Mouse (Mus musculus): ENCODE data around the gene Slc34a3. TPM values are rescaled to one million over a fixed set of nuclear protein-coding genes. Genes with fewer than 3 reads are reported as not detected.
A peak's percentile ranks its signal among the peaks of the same experiment; 100 is the strongest.
"Not testable (repeated sequence)": the region's sequence is repeated elsewhere in the genome, so short reads cannot be mapped to it uniquely, and the experiment has no call there.

Slc34a3 gene
- polyA plus RNA-seq, 1 experiment from 2014 or later = not detected

DNA sequence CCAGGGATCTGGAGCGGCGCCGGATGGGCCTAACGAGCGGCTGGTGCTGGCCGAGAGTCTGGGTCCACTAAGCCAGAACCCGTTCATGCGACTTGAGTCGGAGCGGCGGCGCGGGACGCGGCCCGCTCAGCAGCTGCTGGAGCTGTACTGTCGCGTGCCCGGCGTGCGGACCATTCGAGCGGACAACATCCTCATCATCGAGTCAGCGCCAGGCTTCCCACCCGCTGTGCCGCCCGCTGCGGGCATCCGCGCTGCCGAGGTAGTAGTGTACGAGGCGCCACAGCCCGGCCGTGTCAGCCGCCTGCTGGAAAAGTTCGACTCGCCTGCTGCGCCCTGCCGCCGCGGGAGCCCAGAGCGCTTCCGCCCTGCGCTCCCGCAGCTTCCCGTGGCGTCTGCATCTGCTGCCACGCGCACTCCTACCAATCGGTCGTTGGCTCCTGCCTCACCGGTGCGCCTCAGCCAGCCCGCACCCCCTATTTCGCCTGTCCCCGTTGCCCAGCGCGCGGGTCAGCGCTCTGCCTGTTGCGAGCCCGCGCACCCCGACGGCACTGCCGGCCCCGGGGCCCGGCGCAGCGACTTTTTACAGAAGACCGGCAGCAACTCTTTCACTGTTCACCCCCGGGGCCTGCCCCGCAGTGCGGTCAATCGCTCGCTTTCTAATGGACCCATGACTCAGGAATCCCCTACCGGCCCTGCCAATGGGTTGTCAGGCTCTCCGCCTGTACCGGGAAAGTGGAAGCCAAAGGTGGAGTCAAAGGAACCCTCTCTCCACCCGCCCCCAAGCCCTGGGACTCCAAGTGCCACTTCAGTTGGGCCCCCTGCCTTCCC is 28.8 kb upstream of the Slc34a3 start:
- peak overlapping the region; percentile 77 for H3K27ac ChIP-seq
- peaks cover 36% of the 10 kb centered on the region for H3K4me1 ChIP-seq
- H3K36me3 ChIP-seq = 0 out of 2 replicates have a peak, but pooled peaks cover 4% of the 10 kb centered on the region
- no peak for DNase-seq (ENCODE audit: low spot score)
- WGBS = under 1% methylated on average over 82 of the region's 82 CpGs
- peak overlapping the region; percentile 80 for H3K4me3 ChIP-seq
- no peaks in the 10 kb centered on the region for H3K9me3 ChIP-seq
- H3K27me3 ChIP-seq (ENCODE audit: insufficient read depth, poor library complexity, severe bottlenecking) = peaks cover 25% of the 10 kb centered on the region

DNA sequence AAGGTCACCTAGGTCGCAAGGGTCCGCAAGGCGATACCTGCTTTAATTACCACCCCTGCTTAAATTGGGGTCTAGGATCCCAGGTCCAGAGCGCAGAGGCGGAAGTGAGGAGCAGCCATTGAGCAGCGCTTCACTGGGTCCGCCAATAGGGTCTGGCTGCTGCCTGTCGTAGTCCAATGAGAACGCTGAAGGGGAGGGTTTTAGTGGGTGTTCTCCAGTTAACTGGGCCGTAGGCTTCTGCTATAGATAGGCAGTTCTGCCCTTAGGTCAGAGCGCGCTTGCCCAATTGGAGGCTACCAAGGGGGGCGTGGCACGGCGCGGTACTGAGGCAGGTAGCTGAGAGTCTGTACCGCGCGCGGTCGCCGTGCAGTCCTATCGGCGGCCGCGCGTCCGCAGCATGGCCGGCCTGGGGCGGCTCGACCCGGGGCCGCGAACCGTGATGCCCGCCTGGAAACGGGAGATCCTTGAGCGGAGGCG is 28.2 kb upstream of the Slc34a3 start, which contains the start of gene Tprn:
Tprn (plus strand) TSS at position 328 of the 477 bp plus-strand sequence.
- Histone ChIP-seq H3K27ac (peak within 1 kb of the TSS; percentile 83), H3K4me1 (peaks cover 34% of the 10 kb centered on the region), H3K4me3 (peak within 1 kb of the TSS; percentile 80), H3K27me3 (ENCODE audit: insufficient read depth, poor library complexity, severe bottlenecking) (peaks cover 25% of the 10 kb centered on the region), H3K36me3 (no peaks in the 10 kb centered on the region), H3K9me3 (no peaks in the 10 kb centered on the region)
- DNase-seq (ENCODE audit: low spot score) = peak; percentile 98
- WGBS = under 1% methylated on average over 39 of the region's 39 CpGs

DNA sequence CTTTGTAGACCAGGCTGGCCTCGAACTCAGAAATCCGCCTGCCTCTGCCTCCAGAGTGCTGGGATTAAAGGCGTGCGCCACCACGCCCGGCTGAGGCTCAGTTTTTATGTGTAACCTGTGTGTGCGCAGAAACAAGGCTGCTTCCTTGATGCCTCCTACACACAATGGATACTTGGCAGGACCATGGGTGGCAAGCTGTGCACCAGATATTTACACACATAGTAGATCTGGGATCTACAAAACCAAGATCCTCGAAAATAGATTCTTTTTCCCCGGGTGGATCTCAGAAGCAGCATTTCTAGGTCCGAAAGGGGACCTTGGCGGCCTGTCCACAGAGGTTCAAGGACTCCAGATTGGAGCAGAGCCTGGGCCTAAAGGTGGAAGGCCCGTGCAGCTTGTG is 27.7 kb upstream of the Slc34a3 start:
- H3K4me1 ChIP-seq = peaks cover 30% of the 10 kb centered on the region
- WGBS = 43% methylated on average over 12 of the region's 12 CpGs
- peaks cover 25% of the 10 kb centered on the region for H3K27me3 ChIP-seq (ENCODE audit: insufficient read depth, poor library complexity, severe bottlenecking)
- H3K9me3 ChIP-seq = no peaks in the 10 kb centered on the region
- DNase-seq (ENCODE audit: low spot score) = no peak
- no peaks in the 10 kb centered on the region for H3K36me3 ChIP-seq
- peak overlapping the region; percentile 83 for H3K27ac ChIP-seq
- H3K4me3 ChIP-seq = peak overlapping the region; percentile 80

DNA sequence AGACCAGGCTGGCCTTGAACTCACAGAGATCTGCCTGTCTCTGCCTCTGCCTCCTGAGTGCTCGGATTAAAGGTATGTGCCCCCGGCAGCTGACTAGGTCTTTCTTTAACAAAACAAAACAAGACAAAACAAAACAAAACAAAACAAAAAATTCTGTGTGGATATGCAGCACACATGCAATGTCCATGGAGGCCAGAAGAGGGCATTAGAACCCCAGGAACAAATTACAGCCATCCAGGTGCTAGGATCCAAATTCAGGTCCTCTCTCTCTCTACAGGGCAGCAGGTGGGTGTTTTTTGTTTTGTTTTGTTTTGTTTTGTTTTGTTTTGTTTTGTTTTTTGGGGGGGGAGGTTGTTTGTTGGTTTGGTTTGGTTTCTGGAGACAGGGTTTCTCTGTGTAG is 24.7 kb upstream of the Slc34a3 start:
- H3K36me3 ChIP-seq = no peaks in the 10 kb centered on the region
- no peaks in the 10 kb centered on the region for H3K9me3 ChIP-seq
- H3K4me3 ChIP-seq = no peak overlapping the region
- no peak overlapping the region for H3K27ac ChIP-seq
- 41% methylated on average over 2 of the region's 2 CpGs for WGBS
- H3K27me3 ChIP-seq (ENCODE audit: insufficient read depth, poor library complexity, severe bottlenecking) = peaks cover 9% of the 10 kb centered on the region
- H3K4me1 ChIP-seq = peaks cover 25% of the 10 kb centered on the region
- DNase-seq (ENCODE audit: low spot score) = no peak

DNA sequence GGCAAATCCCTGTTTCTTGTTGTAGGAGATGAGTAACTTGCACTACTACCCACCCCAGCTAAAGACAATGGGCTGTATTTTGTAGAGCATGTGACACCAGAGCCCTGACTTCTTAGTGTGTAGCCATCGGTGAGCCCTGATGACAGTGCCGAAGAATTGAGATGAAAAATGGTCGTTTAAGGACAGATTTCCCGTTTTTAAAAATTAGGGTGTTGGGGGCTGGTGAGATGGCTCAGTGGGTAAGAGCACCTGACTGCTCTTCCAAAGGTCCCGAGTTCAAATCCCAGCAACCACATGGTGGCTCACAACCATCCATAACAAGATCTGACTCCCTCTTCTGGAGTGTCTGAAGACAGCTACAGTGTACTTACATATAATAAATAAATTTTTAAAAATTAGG is 23.1 kb upstream of the Slc34a3 start:
- DNase-seq (ENCODE audit: low spot score); H3K27ac ChIP-seq; H3K9me3 ChIP-seq; H3K4me3 ChIP-seq; H3K27me3 ChIP-seq (ENCODE audit: insufficient read depth, poor library complexity, severe bottlenecking); H3K36me3 ChIP-seq: not testable (repeated sequence)
- H3K4me1 ChIP-seq = peaks cover 13% of the 10 kb centered on the region
- WGBS = 79% methylated on average over 5 of the region's 5 CpGs

DNA sequence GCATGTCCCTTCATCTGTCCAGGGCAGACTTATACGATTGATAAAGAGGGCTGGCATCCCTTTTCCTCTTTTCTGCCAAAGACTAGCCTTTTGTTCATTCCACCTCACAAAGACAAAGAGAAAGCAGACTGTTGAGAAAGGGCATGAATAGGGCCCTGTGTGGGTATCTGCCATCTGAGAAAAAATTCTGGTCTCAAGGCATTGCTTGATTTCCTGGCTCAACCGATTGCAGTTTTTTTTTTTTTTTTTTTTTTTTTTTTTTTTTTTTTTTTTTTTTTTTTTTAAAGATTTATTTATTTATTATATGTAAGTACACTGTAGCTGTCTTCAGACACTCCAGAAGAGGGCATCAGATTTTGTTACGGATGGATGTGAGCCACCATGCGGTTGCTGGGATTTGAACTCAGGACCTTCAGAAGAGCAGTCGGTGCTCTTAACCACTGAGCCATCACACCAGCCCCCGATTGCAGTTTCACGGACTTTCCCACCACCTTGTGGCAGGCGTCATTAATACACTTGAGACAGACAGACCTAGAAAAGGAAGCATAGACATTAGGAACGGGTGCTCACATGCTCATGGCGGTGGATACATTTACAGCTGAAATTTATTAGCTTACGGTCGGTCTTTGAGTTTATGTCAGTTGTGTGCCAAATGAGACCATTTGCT is 22.4 kb upstream of the Slc34a3 start:
- peaks cover 13% of the 10 kb centered on the region for H3K4me1 ChIP-seq
- DNase-seq (ENCODE audit: low spot score) = not testable (repeated sequence)
- WGBS = 59% methylated on average over 12 of the region's 12 CpGs

DNA sequence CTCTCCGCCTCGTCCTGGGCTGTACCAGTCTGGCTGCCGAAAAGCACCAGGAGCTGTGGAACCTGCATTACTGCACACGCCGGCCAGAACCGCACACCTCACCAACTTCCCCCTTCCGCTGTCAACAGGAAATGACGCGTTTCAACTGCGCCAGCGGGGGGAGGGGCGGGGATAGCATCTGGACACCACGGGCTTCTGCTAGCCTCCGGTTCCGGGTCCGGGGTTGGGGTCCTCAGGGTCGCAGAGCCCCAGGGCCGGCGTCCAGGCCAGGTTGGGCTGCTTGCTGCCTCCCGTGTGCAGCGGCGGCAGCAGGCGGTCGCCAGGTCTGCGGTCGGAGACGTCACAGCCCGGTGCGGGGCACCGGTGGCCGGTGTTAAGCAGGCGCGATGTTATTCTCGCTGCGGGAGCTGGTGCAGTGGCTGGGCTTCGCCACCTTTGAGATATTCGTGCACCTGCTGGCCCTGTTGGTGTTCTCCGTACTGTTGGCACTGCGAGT is 21.2 kb upstream of the Slc34a3 start, which contains the start of gene Tmem203:
Tmem203 (plus strand) TSS at position 156 of the 496 bp plus-strand sequence.
- peak; percentile 97 for DNase-seq (ENCODE audit: low spot score)
- under 1% methylated on average over 39 of the region's 39 CpGs for WGBS

More for the DNA sequence above, 22.4 kb upstream of the Slc34a3 start:
- H3K9me3 ChIP-seq; H3K27ac ChIP-seq; H3K27me3 ChIP-seq (ENCODE audit: insufficient read depth, poor library complexity, severe bottlenecking): not testable (repeated sequence)
- H3K36me3 ChIP-seq = peaks cover 15% of the 10 kb centered on the region
- H3K4me3 ChIP-seq = peak overlapping the region; percentile 84

DNA sequence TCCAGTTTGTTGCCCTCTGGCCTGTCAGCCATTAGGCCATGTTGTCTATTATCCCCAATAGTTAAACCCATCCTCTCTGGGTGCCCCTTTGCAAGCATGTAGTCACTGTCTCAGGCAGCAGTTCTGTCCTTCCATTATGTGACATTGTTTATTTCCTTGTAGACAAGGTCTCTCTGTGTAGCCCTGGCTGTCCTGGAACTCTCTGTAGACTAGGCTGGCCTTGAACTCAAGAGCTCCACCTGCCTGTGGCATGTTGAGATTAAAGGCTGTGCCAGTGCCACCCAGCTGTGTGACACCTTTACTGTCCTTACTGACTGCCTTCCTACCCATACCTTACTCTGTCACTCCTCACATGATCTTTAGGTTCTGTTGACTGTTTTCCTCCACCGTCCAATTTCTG is 18.2 kb upstream of the Slc34a3 start:
- no peaks in the 10 kb centered on the region for H3K27me3 ChIP-seq (ENCODE audit: insufficient read depth, poor library complexity, severe bottlenecking)
- H3K4me3 ChIP-seq = no peak overlapping the region
- H3K27ac ChIP-seq = no peak overlapping the region
- H3K9me3 ChIP-seq = no peaks in the 10 kb centered on the region
- 90% methylated on average over 1 of the region's 1 CpGs for WGBS
- DNase-seq (ENCODE audit: low spot score) = no peak
- peaks cover 13% of the 10 kb centered on the region for H3K4me1 ChIP-seq
- H3K36me3 ChIP-seq = peaks cover 56% of the 10 kb centered on the region

More for the DNA sequence above, 21.2 kb upstream of the Slc34a3 start, which contains the start of gene Tmem203:
- H3K27me3 ChIP-seq (ENCODE audit: insufficient read depth, poor library complexity, severe bottlenecking) = no peaks in the 10 kb centered on the region
- peaks cover 26% of the 10 kb centered on the region for H3K36me3 ChIP-seq
- peak within 1 kb of the TSS; percentile 94 for H3K27ac ChIP-seq
- no peaks in the 10 kb centered on the region for H3K9me3 ChIP-seq
- H3K4me3 ChIP-seq = peak within 1 kb of the TSS; percentile 84
- peaks cover 13% of the 10 kb centered on the region for H3K4me1 ChIP-seq

DNA sequence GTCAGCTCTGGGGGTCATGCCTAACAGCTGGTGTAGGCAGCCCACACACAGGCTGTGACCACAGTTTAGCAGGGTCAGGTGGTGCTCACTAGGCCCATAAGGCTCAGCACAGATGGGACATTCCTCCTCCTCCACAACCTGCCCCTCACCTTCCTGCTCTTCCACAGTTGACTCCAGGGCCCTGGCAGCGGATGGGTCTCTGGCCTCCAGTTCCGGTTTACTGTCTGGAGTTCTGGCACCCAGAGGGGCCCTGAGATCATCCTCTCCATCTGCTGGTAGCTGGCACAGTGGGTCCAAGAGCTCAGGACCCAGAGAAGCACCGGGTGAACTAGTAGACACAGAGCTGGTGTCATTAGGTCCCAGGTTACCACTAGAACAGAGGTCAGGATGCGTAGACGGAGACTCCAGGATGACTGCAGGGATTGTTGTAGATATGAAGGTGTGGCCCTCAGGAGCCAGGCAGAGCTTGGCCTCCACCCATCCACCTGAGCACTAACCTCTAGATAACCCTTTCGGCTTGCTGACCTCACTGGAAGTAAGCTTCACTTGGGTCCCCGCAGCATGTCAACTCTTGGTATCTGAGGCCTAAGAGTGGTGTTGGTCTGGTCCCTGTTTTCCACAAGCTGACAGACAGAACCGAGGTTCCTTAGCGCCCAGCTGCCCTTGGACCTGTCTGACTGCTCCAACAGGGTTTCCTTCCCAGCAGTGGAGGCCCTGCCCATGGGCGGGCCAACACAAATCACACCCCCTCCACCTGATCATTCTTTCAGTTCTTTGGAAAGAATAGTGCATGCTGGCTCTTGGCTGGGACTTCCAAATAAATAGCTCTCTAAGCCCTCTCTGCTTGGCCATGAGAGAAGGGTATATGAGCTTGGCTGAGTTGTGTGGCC is 12.3 kb upstream of the Slc34a3 start, which contains the start of gene AL732309.1:
AL732309.1 (minus strand) TSS at position 681 of the 890 bp plus-strand sequence.
- Histone ChIP-seq H3K36me3 (peaks cover 61% of the 10 kb centered on the region), H3K27ac (no peak within 1 kb of the TSS), H3K4me1 (peaks cover 17% of the 10 kb centered on the region), H3K9me3 (no peaks in the 10 kb centered on the region), H3K4me3 (no peak within 1 kb of the TSS), H3K27me3 (ENCODE audit: insufficient read depth, poor library complexity, severe bottlenecking) (peaks cover 30% of the 10 kb centered on the region)
- 81% methylated on average over 10 of the region's 10 CpGs for WGBS
- DNase-seq (ENCODE audit: low spot score) = no peak

DNA sequence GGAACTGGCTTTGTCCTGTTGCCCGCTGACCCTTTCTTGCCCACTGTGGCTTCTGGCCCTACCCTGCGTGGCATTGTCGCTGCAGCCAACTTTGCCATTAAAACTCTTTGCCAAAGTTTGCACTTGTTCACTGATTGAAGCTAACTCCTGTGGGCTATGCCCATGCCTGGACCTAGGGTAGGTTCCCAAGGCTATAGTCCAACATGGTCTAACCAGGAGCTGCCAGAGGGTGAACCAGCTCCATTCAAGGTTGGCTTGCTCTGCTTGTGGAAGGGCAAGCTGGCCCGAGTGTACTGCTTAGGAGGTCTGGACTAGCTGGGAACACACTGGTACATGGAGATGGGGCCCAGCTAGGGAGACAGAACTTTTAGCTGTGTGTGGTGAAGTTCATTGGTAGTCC is 10.0 kb upstream of the Slc34a3 start:
- Histone ChIP-seq H3K27ac (no peak overlapping the region), H3K9me3 (no peaks in the 10 kb centered on the region), H3K4me1 (peaks cover 30% of the 10 kb centered on the region), H3K27me3 (ENCODE audit: insufficient read depth, poor library complexity, severe bottlenecking) (peaks cover 37% of the 10 kb centered on the region), H3K4me3 (no peak overlapping the region), H3K36me3 (peaks cover 39% of the 10 kb centered on the region)
- DNase-seq (ENCODE audit: low spot score) = no peak
- WGBS = 85% methylated on average over 4 of the region's 4 CpGs

DNA sequence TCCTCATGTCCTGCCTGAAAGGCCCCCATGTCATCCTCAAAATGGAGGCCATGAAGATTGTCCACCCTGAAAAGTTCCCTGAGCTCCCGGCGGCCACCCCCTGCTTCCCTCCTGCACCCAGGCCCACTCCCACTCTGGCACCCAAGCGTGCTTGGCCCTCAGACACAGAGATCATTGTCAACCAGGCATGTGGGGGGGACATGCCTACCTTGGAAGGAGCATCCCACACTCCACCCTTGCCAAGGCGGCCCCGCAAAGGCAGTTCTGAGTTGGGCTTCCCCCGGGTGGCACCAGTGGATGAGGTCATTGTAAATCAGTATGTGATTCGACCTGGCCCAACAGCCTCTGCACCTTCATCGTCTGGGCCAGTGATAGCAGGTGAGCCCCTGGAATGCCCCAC is 9.2 kb upstream of the Slc34a3 start:
- Histone ChIP-seq H3K27ac (no peak overlapping the region), H3K27me3 (ENCODE audit: insufficient read depth, poor library complexity, severe bottlenecking) (peaks cover 37% of the 10 kb centered on the region), H3K4me3 (peak overlapping the region; percentile 70; the same call in 1 of the 2 replicates), H3K36me3 (peaks cover 31% of the 10 kb centered on the region), H3K9me3 (no peaks in the 10 kb centered on the region), H3K4me1 (peaks cover 30% of the 10 kb centered on the region)
- WGBS = 80% methylated on average over 8 of the region's 8 CpGs
- DNase-seq (ENCODE audit: low spot score) = no peak

DNA sequence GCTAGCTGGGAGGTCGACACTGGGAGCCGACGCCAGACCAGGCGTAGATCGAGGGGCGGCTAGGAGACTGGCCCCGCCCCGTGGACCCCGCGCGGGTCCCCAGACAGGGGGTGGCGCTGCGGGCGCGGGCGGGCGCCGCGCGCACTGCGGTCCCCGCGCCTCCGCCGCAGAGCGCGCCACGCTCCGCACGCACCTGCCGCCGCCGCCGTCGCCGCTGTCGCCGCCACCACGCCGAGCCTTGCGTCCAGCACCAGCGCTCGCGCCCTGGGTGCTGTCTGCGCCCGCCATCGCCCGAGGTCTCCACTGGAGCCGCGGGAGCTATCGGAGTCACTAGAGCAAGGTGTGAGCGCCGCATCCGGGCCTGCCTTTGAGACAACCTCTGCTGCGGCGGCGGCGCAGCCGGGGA is 7.9 kb upstream of the Slc34a3 start, which contains the start of the genes Rnf208 and Cysrt1:
Rnf208 (plus strand) TSS at position 155 of the 406 bp plus-strand sequence.
Cysrt1 (minus strand) TSS at position 352 of the 406 bp plus-strand sequence.
- under 1% methylated on average over 59 of the region's 59 CpGs for WGBS
- H3K27ac ChIP-seq = peak within 1 kb of the TSS; percentile 81

More for the DNA sequence above, 7.9 kb upstream of the Slc34a3 start, which contains the start of the genes Rnf208 and Cysrt1:
- no peak for DNase-seq (ENCODE audit: low spot score)
- Histone ChIP-seq H3K36me3 (peaks cover 19% of the 10 kb centered on the region; the same call in 1 of the 2 replicates), H3K4me3 (peak within 1 kb of the TSS; percentile 70), H3K4me1 (peaks cover 30% of the 10 kb centered on the region), H3K9me3 (no peaks in the 10 kb centered on the region), H3K27me3 (ENCODE audit: insufficient read depth, poor library complexity, severe bottlenecking) (peaks cover 46% of the 10 kb centered on the region)

Measured in heart, embryonic 10.5 days (tissue).